Mouse (Mus musculus) gonadal fat pad, adult 2 months (tissue): ENCODE measurements around the gene Ebf3. TPM values are rescaled to one million over a fixed set of nuclear protein-coding genes. Genes with fewer than 3 reads are reported as not detected.

Experiments
- DNase-seq: peaks from one replicate; pipeline ENCODE4 v3.0.0-alpha.2; 2012; ENCODE audit warnings: low read depth
- polyA plus RNA-seq: library from polyadenylated mRNA; depleted of rRNA; stranded (reverse); fragments of >200 nt; gene quantifications from 2 replicates; pipeline ENCODE4 v1.2.3, GENCODE M21; 2012; rRNA removed

The Ebf3 gene
- polyA plus RNA-seq, 1 experiment, result 7.7 TPM

GRCm38 (mm10) chr7:137208556-137208955 lies 105.7 kb downstream of the Ebf3 start:
- DNase-seq, result no peak

- DNase-seq, result no peak
Observed at GRCm38 (mm10) chr7:137206770-137207285, 107.4 kb downstream of the Ebf3 start.

- no peak for DNase-seq
Observed at GRCm38 (mm10) chr7:137199533-137199932, 114.7 kb downstream of the Ebf3 start.

GRCm38 (mm10) chr7:137198921-137199320 lies 115.3 kb downstream of the Ebf3 start:
- no peak for DNase-seq

- no peak for DNase-seq
Observed at GRCm38 (mm10) chr7:137197118-137198030, 116.9 kb downstream of the Ebf3 start.

- DNase-seq, result no peak
Observed at GRCm38 (mm10) chr7:137196536-137196935, 117.7 kb downstream of the Ebf3 start.

- DNase-seq, result no peak
Observed at GRCm38 (mm10) chr7:137192776-137193278, 121.4 kb downstream of the Ebf3 start.

- DNase-seq, result no peak
Observed at GRCm38 (mm10) chr7:137191889-137192288, 122.4 kb downstream of the Ebf3 start.

- DNase-seq, result no peak
Observed at GRCm38 (mm10) chr7:137172278-137172677, 142.0 kb downstream of the Ebf3 start.

- no peak for DNase-seq
Observed at GRCm38 (mm10) chr7:137159086-137159485, 155.2 kb downstream of the Ebf3 start.

- DNase-seq, result no peak
Observed at GRCm38 (mm10) chr7:137154623-137155022, 159.6 kb downstream of the Ebf3 start.

GRCm38 (mm10) chr7:137151854-137152253 lies 162.4 kb downstream of the Ebf3 start:
- DNase-seq, result no peak

GRCm38 (mm10) chr7:137147101-137147500 lies 167.1 kb downstream of the Ebf3 start:
- DNase-seq, result no peak

Other genes starting within 250 kb of the Ebf3 start
- gene 9430038I01Rik, start 96.3 kb upstream of the Ebf3 start, polyA plus RNA-seq, result 8.5 and 8.9 TPM in 2 replicates
- 45.6 and 53.7 TPM in 2 replicates for gene Glrx3, start 123.2 kb upstream of the Ebf3 start, polyA plus RNA-seq